Mouse (Mus musculus): ENCODE measurements at regions not wholly inside any gene's neighbourhood (a gene's known extent, or its start where the extent isn't known, plus 50 kb on each side); places are given as distances from the start of the nearest gene placed in this dataset.

GRCm38 (mm10) chr4:105633789-105634188, 155.9 kb upstream of the Gm12728 start:
- TF ChIP-seq CTCF (IDR thresholded peaks at IDR 0.05; ENCODE audit: low read depth), result no peak
- no peak for TF ChIP-seq EP300 (optimal IDR thresholded peaks at IDR 0.05)

Data from stomach, postnatal 0 days (tissue).